ENCODE assay signal across 25 mouse cellular contexts in the genomic region with DNA sequence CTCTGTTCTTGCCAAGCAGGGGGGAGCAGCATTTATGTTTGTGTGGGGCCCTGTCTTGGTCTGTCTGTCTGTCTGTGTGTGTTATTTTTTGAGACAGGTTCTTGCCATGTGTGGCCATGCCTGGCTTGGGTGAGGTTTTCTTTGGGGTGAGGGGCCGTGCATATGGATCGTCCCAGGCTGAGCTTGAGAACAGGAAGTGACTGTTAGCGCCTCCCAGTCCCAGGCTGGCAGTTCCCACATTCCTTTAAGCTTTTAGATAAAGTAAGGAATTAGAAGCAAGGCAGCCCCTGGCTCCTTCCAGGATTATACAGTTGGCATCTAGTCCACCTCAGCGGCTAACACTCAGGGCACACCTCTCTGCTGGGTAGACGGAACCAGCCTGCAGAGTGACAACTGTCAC. TPM values are rescaled to one million over a fixed set of nuclear protein-coding genes. Genes with fewer than 3 reads are reported as not detected.
DNase-seq lines count a peak whose midpoint lies in the region; ATAC-seq and TF ChIP-seq lines count a peak whose summit lies in the region.
"Had no signal": no experiment of that assay in that cellular context is flagged by ENCODE, and none has a peak within 500 bp of the region (broad histone marks: within the 10 kb centered on the region; RNA-seq: fewer than 3 reads in every experiment).

No protein-coding gene starts in this region.

- H3K36me3 ChIP-seq in heart, embryonic 10.5 days: peaks cover 42% of the 10 kb centered on the region
- H3K36me3 ChIP-seq in heart, adult 2 months (ENCODE audit: control insufficient read depth, insufficient read depth, low read length): no peaks in the 10 kb centered on the region
- peaks cover 40% of the 10 kb centered on the region for H3K36me3 ChIP-seq in heart, embryonic 14.5 days (ENCODE audit: control insufficient read depth, insufficient read depth, low read length)
- peaks cover 16% of the 10 kb centered on the region for H3K36me3 ChIP-seq in liver, embryonic 11.5 days (ENCODE audit: control insufficient read depth, insufficient read depth, low read length)
- peaks cover 50% of the 10 kb centered on the region for H3K36me3 ChIP-seq in liver, embryonic 12.5 days

- no peak for TF ChIP-seq CTCF in heart, adult 2 months (IDR thresholded peaks at IDR 0.05)

- 0 out of 2 replicates have a peak overlapping the region, but pooled peaks have one; percentile 19 for H3K4me2 ChIP-seq in heart, embryonic 14.5 days (ENCODE audit: low read length)
- no peak overlapping the region for H3K4me2 ChIP-seq in liver, embryonic 11.5 days
- no peak overlapping the region for H3K4me2 ChIP-seq in liver, embryonic 12.5 days
- H3K4me2 ChIP-seq: embryonic facial prominence, embryonic 15.5 days; hindbrain, embryonic 15.5 days had no signal

- intact Hi-C loops in heart, adult 2 months (cut with DNase I): no loop called here
- intact Hi-C loops in heart, postnatal 14 days (cut with DNase I): no loop called here

- H3K27ac ChIP-seq in heart, embryonic 10.5 days: peak overlapping the region; percentile 74
- H3K27ac ChIP-seq in heart, adult 2 months: no peak overlapping the region
- peak overlapping the region; percentile 70 to 72 for H3K27ac ChIP-seq in heart, embryonic 14.5 days (replicated peaks in 1 of 2; ENCODE audit: control insufficient read depth in 1 of 2, insufficient read depth in 1 of 2, low read depth in 2 of 2, low read length in 2 of 2)
- H3K27ac ChIP-seq in liver, embryonic 11.5 days (ENCODE audit: low read depth, low read length): peak overlapping the region; percentile 36; the same call in 1 of the 2 replicates
- H3K27ac ChIP-seq in liver, embryonic 12.5 days: no peak overlapping the region
- H3K27ac ChIP-seq: embryonic facial prominence, embryonic 15.5 days; forebrain, embryonic 10.5 days; gastrocnemius, adult 2 months; hindbrain, embryonic 10.5 days; hindbrain, embryonic 15.5 days had no signal

- no peaks in the 10 kb centered on the region for H3K27me3 ChIP-seq in heart, embryonic 10.5 days (ENCODE audit: insufficient read depth, poor library complexity, severe bottlenecking)
- no peaks in the 10 kb centered on the region for H3K27me3 ChIP-seq in heart, adult 2 months (ENCODE audit: control insufficient read depth, insufficient read depth, low read length)
- no peaks in the 10 kb centered on the region for H3K27me3 ChIP-seq in heart, embryonic 14.5 days (ENCODE audit: control insufficient read depth, insufficient read depth, low read length)
- H3K27me3 ChIP-seq in liver, embryonic 11.5 days (replicated peaks; ENCODE audit: control insufficient read depth, insufficient read depth, low read length): no peaks in the 10 kb centered on the region
- no peaks in the 10 kb centered on the region for H3K27me3 ChIP-seq in liver, embryonic 12.5 days (replicated peaks)
- H3K27me3 ChIP-seq: embryonic facial prominence, embryonic 15.5 days; hindbrain, embryonic 15.5 days had no signal

- peaks cover 37% of the 10 kb centered on the region for H3K4me1 ChIP-seq in heart, embryonic 10.5 days
- no peaks in the 10 kb centered on the region for H3K4me1 ChIP-seq in heart, adult 2 months (ENCODE audit: control insufficient read depth, insufficient read depth, low read length)
- peaks cover 15 to 18% of the 10 kb centered on the region in 2 experiments for H3K4me1 ChIP-seq in heart, embryonic 14.5 days (ENCODE audit: control insufficient read depth in 2 of 2, insufficient read depth in 2 of 2, low read length in 2 of 2)
- H3K4me1 ChIP-seq in liver, embryonic 11.5 days (replicated peaks; ENCODE audit: control insufficient read depth, insufficient read depth, low read length): no peaks in the 10 kb centered on the region
- H3K4me1 ChIP-seq in liver, embryonic 12.5 days: 0 out of 2 replicates have a peak, but pooled peaks cover 6% of the 10 kb centered on the region
- H3K4me1 ChIP-seq: embryonic facial prominence, embryonic 15.5 days; forebrain, embryonic 10.5 days; hindbrain, embryonic 15.5 days had no signal

- no peak for ATAC-seq in heart, embryonic 14.5 days (ENCODE audit: insufficient number of reproducible peaks, insufficient read depth, low FRiP score, low read depth)
- no peak for ATAC-seq in liver, embryonic 11.5 days (replicated peaks; ENCODE audit: low FRiP score)
- ATAC-seq in liver, embryonic 12.5 days: no peak
- ATAC-seq: CD4-positive, CD25-positive, alpha-beta regulatory T cell, adult 4 months; forebrain, embryonic 14.5 days; intestine, embryonic 16.5 days had no signal

- no peak for TF ChIP-seq EP300 in heart, adult 2 months (IDR thresholded peaks at IDR 0.05; ENCODE audit: insufficient read depth, low read depth, low read length)

- no peak overlapping the region for H3K9ac ChIP-seq in heart, adult 2 months (ENCODE audit: low read depth, low read length)
- peak overlapping the region; percentile 35; the same call in 1 of the 2 replicates for H3K9ac ChIP-seq in heart, embryonic 14.5 days (ENCODE audit: low read length)
- H3K9ac ChIP-seq in liver, embryonic 11.5 days (ENCODE audit: low read depth, low read length): no peak overlapping the region
- no peak overlapping the region for H3K9ac ChIP-seq in liver, embryonic 12.5 days
- H3K9ac ChIP-seq: embryonic facial prominence, embryonic 15.5 days; hindbrain, embryonic 15.5 days had no signal

- H3K79me2 ChIP-seq in heart, adult 2 months (replicated peaks; ENCODE audit: control insufficient read depth, insufficient read depth, low read length): no peaks in the 10 kb centered on the region

- no peak for TF ChIP-seq POLR2A in heart, adult 2 months (IDR thresholded peaks at IDR 0.05; ENCODE audit: insufficient read depth, low read depth, low read length)

- DNase-seq in heart, embryonic 10.5 days (ENCODE audit: low spot score): no peak
- no peak for DNase-seq in heart, adult 2 months
- DNase-seq in heart, postnatal 14 days: no peak
- no peak for DNase-seq in liver, embryonic 11.5 days (ENCODE audit: low spot score)
- peak; percentile 41 for DNase-seq in R1 (ENCODE audit: low read depth, low spot score)
- DNase-seq: adrenal gland, postnatal 10 days; B cell, adult 2 months; cerebellum, adult 11 months; cerebellum, adult 8-10 months; cerebellum, postnatal 14 days; embryo, embryonic 11 days; gastrocnemius, adult 2 months; gastrocnemius, postnatal 25 days; kidney, adult 2 months had no signal

- WGBS in heart, embryonic 10.5 days: 26% methylated on average over 5 of the region's 5 CpGs
- WGBS in heart, adult 2 months: 39% methylated on average over 5 of the region's 5 CpGs
- 12% methylated on average over 5 of the region's 5 CpGs for WGBS in heart, embryonic 14.5 days
- 60% methylated on average over 5 of the region's 5 CpGs for WGBS in liver, embryonic 11.5 days
- whole genome bisulfite sequencing in liver, embryonic 12.5 days (ENCODE audit: insufficient replicate concordance): 60% methylated on average over 5 of the region's 5 CpGs

- H3K4me3 ChIP-seq in heart, embryonic 10.5 days: no peak overlapping the region
- H3K4me3 ChIP-seq in heart, adult 2 months: no peak overlapping the region
- H3K4me3 ChIP-seq in heart, embryonic 14.5 days (ENCODE audit: control insufficient read depth in 1 of 2, insufficient read depth in 1 of 2, low read depth in 1 of 2, low read length in 2 of 2): no peak overlapping the region
- no peak overlapping the region for H3K4me3 ChIP-seq in liver, embryonic 11.5 days (ENCODE audit: low read depth, low read length)
- no peak overlapping the region for H3K4me3 ChIP-seq in liver, embryonic 12.5 days
- H3K4me3 ChIP-seq: embryonic facial prominence, embryonic 15.5 days; erythroblast, embryonic 14.5 days; forebrain, embryonic 10.5 days; gastrocnemius, adult 2 months; hindbrain, embryonic 10.5 days; hindbrain, embryonic 15.5 days had no signal

- no peaks in the 10 kb centered on the region for H3K9me3 ChIP-seq in heart, embryonic 10.5 days
- H3K9me3 ChIP-seq in heart, embryonic 14.5 days (ENCODE audit: control insufficient read depth, low read length): 0 out of 2 replicates have a peak, but pooled peaks cover 3% of the 10 kb centered on the region
- no peaks in the 10 kb centered on the region for H3K9me3 ChIP-seq in liver, embryonic 11.5 days (ENCODE audit: control insufficient read depth, low read length)
- H3K9me3 ChIP-seq in liver, embryonic 12.5 days (replicated peaks): no peaks in the 10 kb centered on the region
- H3K9me3 ChIP-seq: embryonic facial prominence, embryonic 15.5 days; forebrain, embryonic 10.5 days; G1E; hindbrain, embryonic 15.5 days had no signal

RNA-seq across cellular contexts. Expression of gene 9530068E07Rik, which starts 13.1 kb away (rescaled TPM):
- polyA plus RNA-seq in heart, embryonic 10.5 days (2016; fragmentation: Nextera tagmentation; extraction: Ambion mirVana): 201 and 225 TPM in 2 replicates
- total RNA-seq in heart, adult 2 months (2021): 10 to 100 TPM; 71.1 to 73.9 TPM
- polyA plus RNA-seq in heart, adult 2 months (2012; rRNA removed): 96.3 and 140 TPM in 2 replicates
- 227 and 235 TPM in 2 replicates for polyA plus RNA-seq in heart, embryonic 14.5 days (2014; fragmentation: Nextera tagmentation; extraction: Ambion mirVana)
- total RNA-seq in heart, postnatal 14 days (2021): 10 to 100 TPM; 87.6 to 89.3 TPM
- 124 and 141 TPM in 2 replicates for polyA plus RNA-seq in liver, embryonic 11.5 days (2014; fragmentation: Nextera tagmentation; extraction: Ambion mirVana)
- polyA plus RNA-seq in liver, embryonic 12.5 days (2016; fragmentation: Nextera tagmentation; extraction: Ambion mirVana): 72.5 and 76.4 TPM in 2 replicates

RNA-seq across cellular contexts. Expression of gene Vdac1, which starts 48.7 kb away (rescaled TPM):
- 304 and 442 TPM in 2 replicates for polyA plus RNA-seq in heart, embryonic 10.5 days (2016; fragmentation: Nextera tagmentation; extraction: Ambion mirVana)
- total RNA-seq in heart, adult 2 months (2021): 1,000 to 10,000 TPM in 1 of 2 experiments, 100 to 1,000 TPM in 1; 987 to 1,141 TPM
- polyA plus RNA-seq in heart, adult 2 months (2012; rRNA removed): 422 and 713 TPM in 2 replicates
- 409 and 422 TPM in 2 replicates for polyA plus RNA-seq in heart, embryonic 14.5 days (2014; fragmentation: Nextera tagmentation; extraction: Ambion mirVana)
- total RNA-seq in heart, postnatal 14 days (2021): 100 to 1,000 TPM; 926 to 937 TPM
- polyA plus RNA-seq in liver, embryonic 11.5 days (2014; fragmentation: Nextera tagmentation; extraction: Ambion mirVana): 228 and 243 TPM in 2 replicates
- 156 and 159 TPM in 2 replicates for polyA plus RNA-seq in liver, embryonic 12.5 days (2016; fragmentation: Nextera tagmentation; extraction: Ambion mirVana)

Comparison
In these comparisons a context has a peak if more than half of its experiments do, and no peak if none do; other contexts are left out.
1. H3K27ac ChIP-seq: peak in heart, embryonic 10.5 days (single experiment), heart, embryonic 14.5 days (2 of 2) and liver, embryonic 11.5 days (single experiment); none in heart, adult 2 months (single experiment) and liver, embryonic 12.5 days (single experiment).